Mouse (Mus musculus) urinary bladder, postnatal 25 days (tissue): ENCODE data around the gene Ncln.

ENCODE experiments used
- DNase-seq: peaks from one replicate; pipeline ENCODE4 v3.0.0; 2022; ENCODE audit warnings: low spot score

Ncln gene

GRCm38 (mm10) chr10:81489941-81490340, 6.3 kb downstream of the Ncln start:
- no peak for DNase-seq

DNA sequence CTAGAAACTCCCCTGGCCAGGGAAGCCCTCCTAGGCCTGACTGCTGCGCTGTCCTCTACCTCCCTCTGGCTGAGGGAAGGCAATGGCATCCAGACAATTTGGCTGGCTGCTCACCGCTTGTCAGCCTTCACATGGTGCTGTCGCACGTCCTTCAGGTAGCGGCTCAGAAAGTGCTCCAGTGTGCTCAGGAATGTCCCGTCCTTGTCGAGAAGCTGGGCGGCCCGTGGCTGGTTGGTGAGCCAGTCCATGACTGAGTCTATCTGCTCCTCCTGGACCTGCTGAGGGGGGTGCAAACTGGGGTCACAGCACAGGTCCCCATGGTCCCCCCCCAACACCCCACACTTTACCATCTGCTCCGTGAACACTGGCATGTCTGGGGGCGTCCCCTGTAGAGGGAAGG, 8.1 kb downstream of the Ncln start:
- DNase-seq: no peak

DNA sequence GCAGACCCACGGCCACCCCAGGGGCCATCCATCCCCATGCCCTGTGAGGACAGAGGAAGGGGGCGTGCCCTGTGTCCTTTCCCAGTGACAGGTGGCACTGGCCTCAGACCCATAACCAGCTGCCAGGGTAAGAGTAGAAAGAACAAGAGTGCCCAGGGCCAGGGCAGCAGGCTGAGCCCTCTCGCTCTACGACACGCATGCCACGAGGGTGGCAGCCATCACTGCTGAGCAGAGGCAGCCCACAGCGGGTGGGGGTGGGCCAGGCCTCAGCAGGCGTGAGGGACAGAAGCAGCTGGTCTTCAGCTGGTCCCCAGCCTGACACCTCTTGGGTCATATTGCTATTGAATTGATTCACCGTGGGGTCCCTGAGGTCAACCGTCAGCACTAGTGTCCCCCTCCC, 9.7 kb downstream of the Ncln start:
- DNase-seq: no peak

GRCm38 (mm10) chr10:81485479-81486018, 10.6 kb downstream of the Ncln start:
- no peak for DNase-seq

DNA sequence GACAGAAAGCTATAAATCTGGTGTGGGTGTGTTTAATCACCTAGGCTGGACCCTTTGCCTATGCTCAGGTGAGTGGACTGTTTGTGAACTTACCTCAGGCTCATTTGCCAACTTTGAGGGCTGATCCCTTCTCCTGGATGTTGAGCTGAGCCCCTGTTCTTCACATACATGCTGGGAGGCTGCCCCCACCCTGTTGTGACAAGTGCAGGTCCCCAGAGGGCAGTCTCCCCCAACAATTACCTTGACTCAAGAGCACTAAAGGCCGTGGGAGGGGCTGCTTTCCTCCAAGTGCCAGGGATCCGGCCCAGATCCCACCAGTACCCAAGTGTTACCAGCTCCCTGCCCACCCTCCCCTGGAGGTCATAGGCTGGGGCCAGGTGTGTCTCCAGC, 11.1 kb downstream of the Ncln start:
- no peak for DNase-seq

DNA sequence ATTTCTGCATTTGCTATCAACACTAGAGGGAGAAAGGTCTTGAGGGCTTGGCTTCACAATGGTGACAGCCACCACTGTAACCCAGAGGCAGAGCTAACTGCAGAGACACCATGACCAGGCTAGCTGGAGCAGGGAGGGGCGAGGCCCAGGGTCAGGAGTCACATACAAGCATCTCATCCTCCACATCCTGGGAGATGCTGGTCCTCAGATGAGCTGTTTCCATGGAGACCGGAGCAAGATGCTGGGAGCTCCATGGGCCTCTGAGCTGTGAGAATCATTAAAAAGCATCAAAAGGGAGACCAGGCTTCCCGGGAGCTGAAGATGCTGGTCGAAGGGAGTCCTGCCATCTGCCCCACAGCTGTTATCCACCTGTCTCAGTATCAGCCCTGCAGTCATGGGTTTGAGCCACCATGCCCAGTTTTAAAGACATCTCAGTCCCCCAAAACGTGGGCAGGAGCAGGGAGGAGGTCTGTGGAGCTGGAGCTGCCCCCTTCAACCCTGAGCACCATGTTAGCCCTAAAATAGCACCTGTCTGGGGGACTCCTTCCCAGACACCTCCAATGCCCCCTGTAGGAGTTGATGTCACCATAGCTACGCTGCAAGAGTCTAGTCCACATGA, 11.6 kb downstream of the Ncln start:
- no peak for DNase-seq

DNA sequence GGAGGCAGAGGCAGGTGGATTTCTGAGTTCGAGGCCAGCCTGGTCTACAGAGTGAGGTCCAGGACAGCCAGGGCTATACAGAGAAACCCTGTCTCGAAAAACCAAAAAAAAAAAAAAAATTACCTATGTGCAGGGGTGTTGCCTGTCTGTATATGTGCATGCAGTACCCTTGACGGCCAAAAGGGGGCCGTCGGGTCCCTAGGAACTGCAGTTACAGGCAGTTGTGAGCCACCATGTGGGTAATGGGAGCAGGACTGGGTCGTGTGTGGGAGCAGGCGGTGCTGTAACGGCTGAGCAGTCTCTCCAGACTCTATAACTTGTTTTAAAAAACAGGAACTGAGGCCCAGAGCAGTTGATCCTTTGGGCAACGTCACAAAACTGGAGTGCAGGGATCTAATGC, 12.2 kb downstream of the Ncln start:
- DNase-seq: no peak

DNA sequence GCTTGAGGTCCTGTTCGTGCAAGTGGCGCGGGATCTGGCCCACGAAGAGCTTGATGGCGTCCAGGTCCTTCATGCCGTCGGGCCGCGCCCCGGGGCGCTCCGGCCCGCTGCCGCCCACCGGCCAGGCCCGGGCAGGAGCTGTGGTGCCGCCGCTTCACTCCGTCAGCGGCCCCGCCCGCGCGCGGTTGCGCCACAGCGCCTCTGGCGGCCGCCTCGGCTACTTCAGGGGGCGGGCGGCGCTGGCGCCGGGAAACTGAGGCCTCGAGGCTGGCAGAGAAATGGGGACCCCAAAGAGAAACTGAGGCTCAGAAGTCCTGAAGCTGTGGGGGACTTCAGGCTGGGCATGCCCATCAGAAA, 13.7 kb downstream of the Ncln start, which contains the start of gene Celf5:
Gene Celf5 (minus strand): TSS at position 177 of the 357 bp plus-strand sequence.
- DNase-seq: peak; percentile 59

- no peak for DNase-seq
Measured at GRCm38 (mm10) chr10:81481605-81482532, 14.3 kb downstream of the Ncln start.

- no peak for DNase-seq
Measured at GRCm38 (mm10) chr10:81474461-81474860, 21.7 kb downstream of the Ncln start.

GRCm38 (mm10) chr10:81473003-81473451, 23.2 kb downstream of the Ncln start:
- DNase-seq: no peak

DNA sequence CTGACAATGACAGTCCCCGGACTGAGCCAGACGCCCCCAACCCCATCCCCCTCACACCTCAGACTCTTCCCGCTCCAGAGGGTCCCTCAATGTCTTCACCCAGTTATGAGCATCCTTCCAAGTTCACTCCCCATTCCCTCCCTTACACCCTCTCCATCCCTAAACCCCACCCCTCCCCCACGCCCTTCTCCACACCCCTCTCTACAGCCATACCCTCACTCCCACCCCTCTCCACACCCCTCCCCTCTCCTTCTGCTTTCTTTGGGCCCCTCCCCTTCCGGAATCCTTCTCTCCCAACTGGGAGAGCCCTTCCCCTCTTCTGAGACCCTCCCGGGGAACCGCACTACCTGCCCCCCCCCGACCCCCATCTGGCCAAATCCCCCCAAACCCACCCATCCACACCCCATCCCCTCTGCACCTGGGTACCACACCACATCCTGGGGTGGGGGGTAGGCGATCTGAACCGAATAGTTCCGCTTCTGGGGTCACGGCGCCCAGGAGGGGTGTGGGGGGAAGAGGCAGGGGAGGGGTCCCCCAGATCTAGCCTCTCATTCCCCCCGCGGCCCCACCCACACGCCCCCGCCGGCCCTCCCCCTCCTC, 23.7 kb downstream of the Ncln start:
- no peak for DNase-seq

- no peak for DNase-seq
Measured at GRCm38 (mm10) chr10:81470454-81470853, 25.7 kb downstream of the Ncln start.

DNA sequence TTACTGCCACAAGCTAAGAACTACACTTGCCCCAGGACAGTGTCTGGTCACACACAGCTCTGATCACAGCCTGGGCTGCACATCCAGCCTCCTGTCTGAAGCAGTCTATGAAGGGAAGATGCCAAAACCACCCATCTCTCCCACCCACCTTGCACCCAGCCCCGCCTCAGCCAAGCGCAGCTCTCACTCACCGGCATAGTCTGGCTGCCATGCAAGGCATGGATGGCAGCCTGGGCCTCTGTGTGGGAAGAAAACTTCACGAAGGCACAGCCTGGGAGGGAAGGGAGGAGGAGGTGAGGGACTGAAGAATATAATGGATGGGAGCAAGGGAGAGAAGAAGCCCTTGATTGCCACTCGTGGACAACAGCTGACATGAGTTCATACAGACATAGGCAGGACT, 26.9 kb downstream of the Ncln start:
- DNase-seq: no peak

GRCm38 (mm10) chr10:81467670-81468235, 28.4 kb downstream of the Ncln start:
- DNase-seq: no peak

DNA sequence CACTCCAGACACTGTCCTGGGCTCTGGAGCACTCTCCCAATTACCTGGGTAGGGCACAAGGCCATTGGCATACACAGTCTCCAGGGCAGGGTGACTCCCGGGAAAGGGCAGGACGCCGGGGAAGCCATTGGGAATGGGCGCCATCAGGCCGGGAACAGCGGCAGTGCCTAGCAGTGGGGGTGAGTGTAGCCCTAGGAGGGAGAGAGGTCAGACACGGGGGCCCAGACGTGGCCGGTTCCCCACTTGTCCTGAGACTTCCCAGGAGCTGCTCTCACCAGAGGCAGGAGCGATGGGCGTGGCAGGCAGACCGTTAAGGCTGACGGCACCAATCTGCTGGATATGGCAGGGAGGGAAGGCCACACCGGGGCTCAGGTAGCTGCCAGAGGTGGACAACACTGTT, 29.3 kb downstream of the Ncln start:
- no peak for DNase-seq

- DNase-seq: no peak
Measured at GRCm38 (mm10) chr10:81466066-81466465, 30.1 kb downstream of the Ncln start.

- DNase-seq: peak; percentile 2
Measured at GRCm38 (mm10) chr10:81465265-81465645, 30.9 kb downstream of the Ncln start.

DNA sequence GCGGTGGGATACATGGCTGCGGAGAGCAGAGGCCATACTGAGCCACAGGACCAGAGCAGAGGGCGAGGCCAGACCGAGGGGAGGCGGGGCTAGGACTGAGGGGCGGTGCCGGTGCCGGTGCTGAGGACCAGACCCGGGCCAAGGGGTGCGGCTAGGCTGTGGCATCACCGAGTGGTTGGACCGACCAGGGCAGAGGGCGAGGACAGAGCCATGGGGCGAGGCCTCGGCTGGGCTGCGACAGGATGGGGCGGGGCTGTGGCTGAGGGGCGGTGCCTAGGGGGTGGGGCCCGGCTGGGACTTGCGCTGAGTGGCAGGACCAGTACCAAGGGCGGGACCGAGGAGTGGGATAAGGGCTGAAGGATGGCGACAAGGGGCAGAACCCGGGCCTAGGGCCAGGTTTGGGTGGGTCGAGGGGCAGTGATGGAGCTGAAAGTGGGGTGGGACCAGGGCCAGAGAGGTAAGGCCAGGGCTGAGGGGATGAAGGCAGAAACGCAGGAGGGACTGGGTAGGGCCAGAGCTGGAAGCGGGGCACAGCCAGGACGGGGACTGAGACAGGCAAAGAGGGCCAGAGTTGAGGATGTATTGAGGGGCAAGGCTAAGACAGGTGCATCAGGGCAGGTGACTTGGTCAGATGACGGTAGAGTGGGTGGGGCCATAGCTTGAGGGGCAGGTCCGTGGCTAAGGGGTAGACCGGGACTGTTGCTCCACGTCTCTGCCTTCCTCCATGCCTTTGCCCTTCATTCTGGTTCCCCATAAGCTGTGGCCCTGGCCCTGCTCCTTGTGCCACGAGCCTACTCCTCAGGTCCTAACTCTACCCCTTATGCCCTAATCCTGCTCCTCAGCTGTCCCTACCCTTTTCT, 31.6 kb downstream of the Ncln start:
- DNase-seq: peak; percentile 15

GRCm38 (mm10) chr10:81463531-81463930, 32.7 kb downstream of the Ncln start:
- peak; percentile 2 for DNase-seq

GRCm38 (mm10) chr10:81462917-81463316, 33.3 kb downstream of the Ncln start:
- DNase-seq: no peak
